Mouse (Mus musculus): ENCODE results near the gene Zfp691. TPM values are rescaled to one million over a fixed set of nuclear protein-coding genes. Genes with fewer than 3 reads are reported as not detected.

The Zfp691 gene
- total RNA-seq (2021) = 10 to 100 TPM; 12.0 to 16.1 TPM
- 15.7 and 16.5 TPM in 2 replicates for polyA plus RNA-seq (2012; rRNA removed)
- long read RNA-seq, partial matches to known transcripts = 0 of 5 reads
- long read RNA-seq, other reads (novel, unspliced or antisense) = 3 of 5 reads

DNA sequence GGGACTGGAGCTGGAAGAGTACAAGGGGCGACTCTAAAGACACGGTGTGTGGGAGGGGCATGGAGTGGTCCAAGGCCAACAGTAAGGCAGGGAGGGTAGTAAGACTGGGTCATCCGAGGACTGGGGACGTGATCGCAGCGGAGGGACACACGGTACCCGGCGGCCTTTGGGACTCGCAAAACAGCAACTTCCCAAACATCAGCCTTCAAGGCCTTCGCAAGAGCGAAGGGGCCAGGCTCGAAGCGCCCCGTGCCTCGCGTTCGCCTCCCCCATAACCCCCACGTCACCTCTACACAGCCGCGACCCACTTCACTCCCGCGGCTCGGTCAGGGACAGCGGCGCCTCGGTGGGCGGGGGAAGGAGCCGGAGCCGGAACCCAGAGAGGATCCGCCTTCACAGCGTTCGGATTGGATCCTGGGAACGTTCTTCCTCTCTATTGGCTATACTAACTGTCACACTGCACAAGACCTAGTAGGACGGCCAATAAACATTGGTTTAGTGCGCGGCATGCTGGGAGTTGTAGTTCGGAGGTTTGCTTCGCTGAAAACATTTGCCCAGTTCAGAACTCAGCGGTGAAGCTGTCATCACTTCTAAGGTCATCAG is at the start of gene Zfp691:
Zfp691 (minus strand) TSS at position 345 of the 603 bp plus-strand sequence.
- DNase-seq = peak; percentile 96

GRCm38 (mm10) chr4:119223696-119224095 is 49.7 kb upstream of the Zfp691 start:
- peak; percentile 80 for DNase-seq

- DNase-seq = no peak
These were observed 44.2 kb upstream of the Zfp691 start, which contains the start of gene Tmem269 for GRCm38 (mm10) chr4:119218169-119218568. Gene Tmem269 (minus strand): TSS chr4:119218217.

GRCm38 (mm10) chr4:119216667-119217066 is 42.7 kb upstream of the Zfp691 start:
- no peak for DNase-seq

DNA sequence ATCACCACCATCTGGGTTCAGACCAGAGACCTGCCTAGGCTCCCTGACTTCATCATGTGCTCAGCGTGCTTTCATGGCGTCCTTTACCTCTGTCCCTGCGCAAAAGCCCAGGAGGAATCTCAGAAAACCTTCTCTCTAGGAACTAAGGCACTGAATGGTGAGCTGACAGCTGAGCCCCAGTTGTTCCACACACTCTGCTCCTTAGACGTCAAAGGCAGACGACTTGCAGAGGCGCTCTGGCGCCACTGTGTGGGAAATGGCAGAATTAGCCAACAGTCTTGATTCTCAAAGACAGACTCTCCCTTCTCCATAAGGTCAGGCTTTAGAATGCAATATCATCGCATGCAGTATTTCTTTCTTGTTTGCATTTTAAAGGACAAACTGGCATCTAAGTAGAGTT is 30.7 kb upstream of the Zfp691 start:
- peak; percentile 61 for DNase-seq

GRCm38 (mm10) chr4:119198105-119198504 is 24.1 kb upstream of the Zfp691 start:
- no peak for DNase-seq

DNA sequence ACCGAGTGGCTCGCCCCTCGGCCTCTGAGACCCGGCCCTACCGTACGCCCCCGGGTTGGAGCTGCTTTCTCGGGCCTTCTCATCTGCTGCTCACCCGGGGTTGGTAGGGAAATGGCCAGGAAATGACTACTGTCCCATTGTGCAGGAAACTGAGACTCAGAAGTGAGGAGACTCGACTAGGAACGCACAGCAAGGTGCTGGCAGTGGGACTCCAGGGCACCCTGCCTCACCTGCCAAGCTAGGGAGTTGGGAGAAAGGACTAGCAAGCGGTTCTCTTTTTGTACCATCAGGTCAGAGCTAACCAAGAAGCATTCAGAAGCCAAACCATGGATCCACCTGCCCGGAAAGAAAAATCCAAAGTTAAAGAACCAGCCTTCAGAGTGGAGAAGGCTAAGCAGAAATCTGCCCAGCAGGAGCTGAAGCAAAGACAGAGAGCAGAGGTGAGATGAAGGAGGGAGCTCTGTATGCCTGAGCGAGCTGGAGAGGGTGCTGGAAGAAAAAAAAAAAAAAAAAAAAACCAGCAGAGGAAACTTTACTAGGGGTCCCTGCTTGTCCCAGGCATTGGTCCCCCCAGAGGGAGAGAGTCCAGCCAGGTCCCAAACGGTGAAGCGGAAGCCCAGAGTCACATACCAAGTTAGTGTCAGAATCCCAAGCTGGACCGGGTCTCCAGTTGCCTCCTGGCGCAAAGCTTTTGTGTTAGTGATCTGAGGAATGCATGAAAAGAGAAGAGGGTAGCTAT is 21.8 kb upstream of the Zfp691 start:
- no peak for DNase-seq

- DNase-seq = peak; percentile 93
These were observed 21.1 kb upstream of the Zfp691 start, which contains the start of gene Svbp for GRCm38 (mm10) chr4:119194909-119195581. Gene Svbp (plus strand): TSS chr4:119195306.

GRCm38 (mm10) chr4:119192757-119193156 is 18.8 kb upstream of the Zfp691 start:
- DNase-seq = no peak

- DNase-seq = no peak
These were observed 17.3 kb upstream of the Zfp691 start for GRCm38 (mm10) chr4:119191273-119191672.

GRCm38 (mm10) chr4:119190618-119191017 is 16.6 kb upstream of the Zfp691 start:
- DNase-seq = no peak

GRCm38 (mm10) chr4:119189864-119190263 is 15.9 kb upstream of the Zfp691 start, which contains the start of gene Ermap:
Gene Ermap (minus strand): TSS chr4:119190011.
- DNase-seq = no peak

GRCm38 (mm10) chr4:119189392-119189791 is 15.4 kb upstream of the Zfp691 start:
- DNase-seq = no peak

GRCm38 (mm10) chr4:119188060-119188785 is 14.2 kb upstream of the Zfp691 start:
- DNase-seq = no peak

- no peak for DNase-seq
These were observed 11.8 kb upstream of the Zfp691 start for GRCm38 (mm10) chr4:119185771-119186170.

GRCm38 (mm10) chr4:119183525-119183924 is 9.5 kb upstream of the Zfp691 start:
- DNase-seq = no peak

DNA sequence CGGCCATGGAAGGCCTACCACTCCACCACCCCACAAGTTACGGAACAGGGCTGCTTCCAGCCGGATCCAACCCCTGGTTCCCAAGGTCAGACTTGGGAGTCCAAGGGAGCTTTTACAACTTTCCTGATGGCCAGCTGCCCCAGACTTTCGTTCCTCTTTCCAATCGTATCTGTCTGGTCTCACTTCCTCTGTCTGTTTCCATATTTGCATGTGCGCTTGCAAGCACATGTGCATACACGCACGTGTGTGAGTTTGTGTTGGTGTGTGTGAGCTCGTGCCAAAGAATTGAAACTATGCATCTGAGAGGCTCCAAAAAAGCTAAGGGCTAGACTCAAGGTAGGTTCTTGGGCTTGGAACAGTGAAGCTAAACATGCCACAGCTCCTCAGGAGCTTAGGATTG is 7.5 kb upstream of the Zfp691 start:
- no peak for DNase-seq

DNA sequence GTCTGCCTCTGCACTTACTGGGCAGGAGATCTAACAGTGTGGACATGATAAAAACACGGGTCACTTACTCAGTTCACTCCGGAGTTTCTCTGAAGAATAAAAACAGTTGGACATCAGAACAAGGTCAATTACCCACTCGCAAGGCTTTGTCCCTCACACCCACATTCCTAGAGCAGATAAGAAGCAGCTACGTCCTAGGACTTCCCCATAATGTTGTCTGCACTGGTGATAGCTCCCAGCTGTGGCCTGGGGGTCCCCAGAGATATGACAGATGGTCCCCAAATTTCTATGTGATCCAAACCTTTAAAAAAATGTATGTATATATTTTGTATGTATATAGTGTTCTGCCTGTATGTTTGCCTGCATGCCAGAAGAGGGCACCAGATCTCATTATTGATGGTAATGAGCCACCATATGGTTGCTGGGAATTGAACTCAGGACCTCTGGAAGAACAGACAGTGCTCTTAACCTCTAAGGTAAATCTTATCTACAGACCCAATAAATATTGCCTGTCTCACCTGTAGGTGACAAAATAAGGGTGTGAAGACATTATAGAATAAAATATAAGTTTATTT is 6.2 kb upstream of the Zfp691 start:
- peak; percentile 30 for DNase-seq

- peak; percentile 52 for DNase-seq
These were observed 4.3 kb upstream of the Zfp691 start for GRCm38 (mm10) chr4:119178331-119178730.

- DNase-seq = no peak
These were observed 3.7 kb upstream of the Zfp691 start for GRCm38 (mm10) chr4:119177702-119178101.

DNA sequence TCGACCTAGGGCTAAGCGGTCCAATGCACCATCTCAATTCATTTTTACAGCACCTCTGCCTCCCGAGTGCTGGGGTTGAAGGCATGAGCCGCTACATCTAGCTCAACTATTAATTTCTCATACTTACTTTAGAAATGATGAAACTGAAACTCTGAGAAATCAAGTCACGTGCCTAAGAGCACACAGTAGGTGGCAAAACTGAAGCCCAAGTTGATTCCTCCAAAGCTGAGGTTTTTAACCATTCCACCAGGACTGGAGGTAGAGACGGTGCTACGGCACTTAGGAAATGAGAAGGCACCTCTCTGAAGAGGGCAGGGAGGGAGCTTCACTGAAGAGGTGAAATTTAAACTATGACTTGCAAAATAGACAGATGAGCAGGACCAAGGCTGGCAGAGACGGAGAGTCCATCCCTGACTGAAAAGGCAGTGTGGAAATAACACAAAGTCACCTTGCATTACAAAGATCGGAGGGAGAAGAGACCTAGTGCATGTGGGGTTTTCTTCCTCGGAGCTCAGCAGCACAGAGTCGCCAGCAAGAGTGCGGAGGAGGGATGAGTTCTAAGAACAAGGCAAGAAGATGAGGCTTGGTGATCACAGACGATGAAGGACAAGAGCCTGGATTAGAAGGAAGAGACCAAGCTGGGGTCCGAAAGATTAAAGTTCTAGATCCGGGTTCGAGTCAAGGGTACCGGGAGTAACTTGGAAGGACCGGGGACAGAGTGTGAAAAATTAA is 910 bp downstream of the Zfp691 start:
- peak; percentile 22 for DNase-seq

All from adrenal gland, adult 2 months (tissue).